Mouse (Mus musculus): ENCODE results near the gene Aip.

Gene Aip

GRCm38 (mm10) chr19:4114551-4114950 lies 11.1 kb downstream of the Aip start:
- in situ Hi-C loops (cut with MboI, MseI): loop anchor here (5.0 kb wide), 1 partner anchor 48 kb away; the partner anchor contains the start of gene Rps6kb2

- in situ Hi-C loops (cut with MboI, MseI): loop anchor here (5.0 kb wide), 1 partner anchor 48 kb away; the partner anchor contains the start of gene Rps6kb2
Measured at GRCm38 (mm10) chr19:4113806-4114230, 11.8 kb downstream of the Aip start.

GRCm38 (mm10) chr19:4113186-4113805 lies 12.4 kb downstream of the Aip start:
- in situ Hi-C loops (cut with MboI, MseI): loop anchor here (5.0 kb wide), 1 partner anchor 49 kb away; the partner anchor contains the start of gene Rps6kb2

GRCm38 (mm10) chr19:4112063-4112960 lies 13.3 kb downstream of the Aip start:
- in situ Hi-C loops (cut with MboI, MseI): loop anchor here (5.0 kb wide), 1 partner anchor 50 kb away; the partner anchor contains the start of gene Rps6kb2

- in situ Hi-C loops (cut with MboI, MseI): no loop called here
Measured at GRCm38 (mm10) chr19:4108535-4108934, 17.1 kb downstream of the Aip start.

GRCm38 (mm10) chr19:4106654-4107053 lies 19.0 kb downstream of the Aip start:
- in situ Hi-C loops (cut with MboI, MseI): no loop called here

- in situ Hi-C loops (cut with MboI, MseI): no loop called here
Measured at GRCm38 (mm10) chr19:4104675-4105194, 20.9 kb downstream of the Aip start.

- in situ Hi-C loops (cut with MboI, MseI): no loop called here
Measured at GRCm38 (mm10) chr19:4103792-4104191, 21.9 kb downstream of the Aip start.

- in situ Hi-C loops (cut with MboI, MseI): no loop called here
Measured at GRCm38 (mm10) chr19:4103294-4103693, 22.4 kb downstream of the Aip start.

GRCm38 (mm10) chr19:4102626-4103025 lies 23.0 kb downstream of the Aip start:
- in situ Hi-C loops (cut with MboI, MseI): no loop called here

- in situ Hi-C loops (cut with MboI, MseI): no loop called here
Measured at GRCm38 (mm10) chr19:4102049-4102448, 23.6 kb downstream of the Aip start.

GRCm38 (mm10) chr19:4101466-4101865 lies 24.2 kb downstream of the Aip start:
- in situ Hi-C loops (cut with MboI, MseI): no loop called here

GRCm38 (mm10) chr19:4100718-4101261 lies 24.9 kb downstream of the Aip start:
- in situ Hi-C loops (cut with MboI, MseI): no loop called here

GRCm38 (mm10) chr19:4099837-4100717 lies 25.6 kb downstream of the Aip start, which contains the start of gene Pitpnm1:
Gene Pitpnm1, plus strand, starts transcription at chr19:4099998.
- in situ Hi-C loops (cut with MboI, MseI): loop anchor here (5.0 kb wide), 1 partner anchor 42 kb away; the partner anchor contains the start of gene Cabp4

GRCm38 (mm10) chr19:4099056-4099455 lies 26.6 kb downstream of the Aip start:
- in situ Hi-C loops (cut with MboI, MseI): loop anchor here (5.0 kb wide), 1 partner anchor 43 kb away; the partner anchor contains the start of gene Cabp4

- in situ Hi-C loops (cut with MboI, MseI): loop anchor here (5.0 kb wide), 1 partner anchor 44 kb away; the partner anchor contains the start of gene Cabp4
Measured at GRCm38 (mm10) chr19:4098426-4098825, 27.2 kb downstream of the Aip start.

GRCm38 (mm10) chr19:4097441-4097825 lies 28.2 kb downstream of the Aip start:
- in situ Hi-C loops (cut with MboI, MseI): loop anchor here (5.0 kb wide), 1 partner anchor 45 kb away; the partner anchor contains the start of gene Cabp4

- in situ Hi-C loops (cut with MboI, MseI): loop anchor here (5.0 kb wide), 1 partner anchor 45 kb away; the partner anchor contains the start of gene Cabp4
Measured at GRCm38 (mm10) chr19:4096642-4097440, 28.8 kb downstream of the Aip start, which contains the start of gene Cdk2ap2. Gene Cdk2ap2, plus strand, starts transcription at chr19:4097182.

GRCm38 (mm10) chr19:4095802-4096201 lies 29.9 kb downstream of the Aip start:
- in situ Hi-C loops (cut with MboI, MseI): loop anchor here (5.0 kb wide), 1 partner anchor 46 kb away; the partner anchor contains the start of gene Cabp4
